Mouse (Mus musculus) left cerebral cortex, postnatal 14 days (tissue): ENCODE data around the gene Tex264. TPM values are rescaled to one million over a fixed set of nuclear protein-coding genes. Genes with fewer than 3 reads are reported as not detected.

ENCODE experiments used
- DNase-seq, 2 experiments: peaks; one replicate each; pipeline ENCODE4 v3.0.0; 2021 to 2022; ENCODE audit warnings: low spot score in 2 of 2, mixed read lengths in 1 of 2
- intact Hi-C: fragments of 180-260 bp; cut with DNase I; formaldehyde crosslinking; loops from one replicate; pipeline ENCODE4 v1.15.1; 2025
- total RNA-seq, 2 experiments: library from RNA; stranded (reverse); gene quantifications; 2 replicates each; pipeline ENCODE4 v1.2.3; 2021

Gene Tex264
- total RNA-seq, 2 experiments from 2014 or later: 103 to 117 TPM

DNA sequence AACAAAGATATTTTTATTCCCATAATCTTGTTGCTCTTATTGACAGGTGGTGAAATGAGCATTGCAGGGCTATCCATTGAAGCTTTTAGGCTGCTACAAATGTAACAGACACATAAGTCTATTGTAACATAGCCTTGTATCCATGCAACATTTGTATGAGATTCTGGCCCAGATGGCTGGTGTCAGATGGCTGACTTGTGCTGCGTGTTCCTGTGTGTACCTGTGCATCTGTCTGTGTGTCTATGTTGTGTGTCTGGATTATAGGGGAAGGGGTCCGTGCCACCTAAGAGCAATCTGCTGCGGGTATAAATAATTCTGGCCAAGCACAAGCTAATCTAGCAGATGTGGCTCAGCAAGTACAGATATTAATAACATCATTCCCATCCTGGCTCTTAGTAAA lies 68.2 kb downstream of the Tex264 start:
- intact Hi-C loops: no loop called here
- DNase-seq: no peak

DNA sequence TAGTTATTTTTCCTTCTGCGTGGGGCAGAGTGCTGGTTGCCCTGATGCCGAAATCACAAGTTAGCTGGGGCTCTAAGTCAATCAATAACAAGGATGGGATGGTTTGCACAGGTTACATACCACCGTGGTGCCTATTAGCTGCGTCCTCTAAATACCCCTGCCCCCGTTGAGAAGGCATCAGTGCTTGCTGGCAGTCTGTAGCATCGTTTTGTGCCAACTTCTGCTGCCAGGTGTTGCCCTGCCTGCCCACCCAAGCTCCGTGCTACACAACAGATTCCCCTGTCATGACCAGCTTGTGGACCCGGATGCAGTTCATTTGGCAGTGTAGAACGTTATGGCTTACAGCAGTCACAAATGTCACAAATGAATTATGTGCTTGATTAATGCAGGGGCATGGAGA lies 69.4 kb downstream of the Tex264 start:
- no peak for DNase-seq
- intact Hi-C loops: no loop called here

DNA sequence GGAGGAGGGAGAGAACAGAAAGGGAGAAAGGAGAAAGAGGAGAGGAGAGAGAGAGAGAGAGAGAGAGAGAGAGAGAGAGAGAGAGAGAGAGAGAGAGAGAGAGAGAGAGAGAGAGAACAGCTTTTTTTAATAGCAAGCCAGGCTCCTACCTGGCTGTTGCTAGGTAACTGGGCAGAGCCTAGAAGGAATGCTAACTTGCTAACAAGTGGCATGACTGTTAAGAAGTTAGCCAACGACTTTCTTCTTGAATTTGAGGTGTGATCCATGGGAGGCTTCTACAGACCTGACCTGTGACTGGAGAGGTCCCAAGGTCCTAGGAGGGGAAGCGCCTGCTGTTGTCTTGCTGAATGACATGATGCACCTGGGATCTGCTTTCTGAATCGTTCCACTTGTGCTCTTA lies 71.1 kb downstream of the Tex264 start:
- intact Hi-C loops: no loop called here
- no peak for DNase-seq

DNA sequence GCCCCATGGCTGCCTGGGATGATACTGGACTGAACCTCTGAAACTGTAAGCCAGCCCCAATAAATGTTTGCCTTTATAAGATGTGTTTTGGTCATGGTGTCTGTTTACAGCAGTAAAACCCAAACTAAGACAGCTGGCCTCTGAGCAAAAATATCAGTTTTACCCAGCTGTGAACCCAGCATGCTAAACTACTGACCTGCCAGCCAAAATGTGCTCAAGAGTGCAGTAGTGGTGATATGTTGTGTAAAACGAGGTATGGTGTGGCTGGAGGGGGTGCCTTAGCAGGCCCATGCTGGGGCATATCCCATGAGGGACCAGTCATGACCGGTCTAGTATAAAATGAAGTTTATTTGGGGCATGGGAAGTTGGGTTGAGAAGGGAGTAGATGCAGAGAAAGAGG lies 71.8 kb downstream of the Tex264 start:
- intact Hi-C loops: no loop called here
- no peak for DNase-seq

DNA sequence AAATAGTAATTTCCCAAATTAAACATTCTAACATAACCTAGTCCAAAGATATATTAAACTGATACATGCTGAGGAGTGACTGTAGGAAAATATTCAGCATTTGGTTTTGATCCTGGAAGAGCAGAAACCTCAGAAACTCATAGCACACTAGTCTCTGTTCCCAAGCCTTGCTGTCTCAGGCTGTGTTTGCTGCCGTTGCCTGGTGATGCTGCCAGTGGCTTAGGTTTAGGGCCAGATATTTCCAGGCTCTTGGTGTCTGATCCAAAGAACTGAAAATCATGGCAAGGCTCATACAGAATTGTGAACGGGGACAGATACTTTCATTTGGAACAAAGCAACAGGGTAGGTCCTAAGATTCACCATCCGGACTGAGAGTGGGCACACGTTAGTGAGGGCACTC lies 75.0 kb downstream of the Tex264 start:
- intact Hi-C loops: no loop called here
- no peak for DNase-seq

Other genes starting within 250 kb of the Tex264 start
- 10 to 100 TPM in 1 of 2 experiments, 1 to 10 TPM in 1; 7.9 to 11.1 TPM for gene Acy1, start 247.6 kb downstream of the Tex264 start, total RNA-seq
- 1 to 10 TPM; 7.7 to 8.1 TPM for gene Abhd14b, start 238.5 kb downstream of the Tex264 start, total RNA-seq
- gene Abhd14a, start 238.2 kb downstream of the Tex264 start, total RNA-seq: 10 to 100 TPM; 48.7 to 54.1 TPM
- gene Pcbp4, start 232.6 kb downstream of the Tex264 start, total RNA-seq: 100 to 1,000 TPM; 151 to 170 TPM
- 1 to 10 TPM; 3.7 to 5.8 TPM for gene Gpr62, start 220.0 kb downstream of the Tex264 start, total RNA-seq
- gene Rrp9, start 210.0 kb downstream of the Tex264 start, total RNA-seq: 10 to 100 TPM; 34.1 to 47.5 TPM
- 1 to 10 TPM; 3.3 to 3.5 TPM for gene Parp3, start 209.0 kb downstream of the Tex264 start, total RNA-seq
- gene Iqcf1, start 186.0 kb downstream of the Tex264 start, total RNA-seq: not detected
- 1 to 10 TPM in 1 of 2 experiments, not detected in 1; 1.7 TPM for gene Iqcf5, start 171.4 kb downstream of the Tex264 start, total RNA-seq
- gene Iqcf3, start 124.3 kb downstream of the Tex264 start, total RNA-seq: not detected
- not detected for gene Iqcf4, start 114.9 kb downstream of the Tex264 start, total RNA-seq
- not detected for gene Iqcf6, start 59.3 kb downstream of the Tex264 start, total RNA-seq
- 10 to 100 TPM; 62.1 to 69.6 TPM for gene Grm2, start 29.8 kb downstream of the Tex264 start, total RNA-seq
- gene Rad54l2, start 103.3 kb upstream of the Tex264 start, total RNA-seq: 10 to 100 TPM; 18.4 to 18.9 TPM
- 10 to 100 TPM; 24.4 to 24.9 TPM for gene Dcaf1, start 135.9 kb upstream of the Tex264 start, total RNA-seq
- gene Rbm15b, start 201.5 kb upstream of the Tex264 start, total RNA-seq: 10 to 100 TPM; 50.2 to 55.7 TPM
- 100 to 1,000 TPM; 124 to 141 TPM for gene Manf, start 206.1 kb upstream of the Tex264 start, total RNA-seq